Mouse (Mus musculus) CH12.LX (cell line): ENCODE data around the gene Ccl22. TPM values are rescaled to one million over a fixed set of nuclear protein-coding genes. Genes with fewer than 3 reads are reported as not detected.
A peak's percentile ranks its signal among the peaks of the same experiment; 100 is the strongest.

ENCODE experiments used
- DNase-seq: peaks from one replicate; pipeline ENCODE4 v3.0.0-alpha.2; 2013; ENCODE audit errors: extremely low read depth
- H3K27ac ChIP-seq: 2 replicates; pipeline ENCODE4 v1.5.1; 2012; ENCODE audit warnings: low read depth, mild to moderate bottlenecking, control low read depth, moderate library complexity; ENCODE audit not compliant: insufficient read depth
- H3K27me3 ChIP-seq: replicated peaks from 2 replicates; pipeline ENCODE3; 2012; ENCODE audit warnings: inconsistent platforms
- H3K36me3 ChIP-seq, 2 experiments: replicated peaks in 1 of 2; 2 replicates each; pipeline versions ENCODE3 to v1.6.1; 2012; ENCODE audit warnings: inconsistent platforms in 1 of 2, low read length in 1 of 2, mild to moderate bottlenecking in 1 of 2, mixed read lengths in 1 of 2, moderate library complexity in 1 of 2; ENCODE audit not compliant: control insufficient read depth in 1 of 2, insufficient read depth in 1 of 2
- H3K4me1 ChIP-seq, 2 experiments: 2 replicates each; pipeline ENCODE4 v1.6.1; 2012; ENCODE audit warnings: inconsistent platforms in 1 of 2, moderate library complexity in 1 of 2; ENCODE audit not compliant: insufficient read depth in 2 of 2, control insufficient read depth in 1 of 2
- H3K4me2 ChIP-seq: 2 replicates; pipeline ENCODE4 v1.6.1; 2012; ENCODE audit warnings: low read depth, mild to moderate bottlenecking, control low read depth; ENCODE audit not compliant: poor library complexity, insufficient read depth, severe bottlenecking
- H3K4me3 ChIP-seq, 3 experiments: fragments of 150-350 bp in 1 of 3; sonication (generic) in 1 of 3; replicated peaks in 1 of 3; 2 replicates each; pipeline versions ENCODE3 to v1.5.1; 2011 to 2012; ENCODE audit warnings: low read depth in 2 of 3, low read length in 2 of 3, mild to moderate bottlenecking in 2 of 3, moderate library complexity in 2 of 3, control low read depth in 1 of 3, improper control_type of control experiment in 1 of 3, inconsistent platforms in 1 of 3, mixed read lengths in 1 of 3; ENCODE audit not compliant: poor library complexity in 1 of 3
- H3K79me2 ChIP-seq: replicated peaks from 2 replicates; pipeline ENCODE4 v1.6.1; 2012; ENCODE audit warnings: mild to moderate bottlenecking, moderate library complexity; ENCODE audit not compliant: control insufficient read depth, poor library complexity, insufficient read depth, severe bottlenecking; ENCODE audit errors: extremely low read depth
- H3K9ac ChIP-seq: 2 replicates; pipeline ENCODE4 v1.6.1; 2012; ENCODE audit warnings: low read depth, mild to moderate bottlenecking, control low read depth, moderate library complexity; ENCODE audit not compliant: insufficient read depth
- H3K9me3 ChIP-seq: replicated peaks from 2 replicates; pipeline ENCODE3; 2012; ENCODE audit warnings: low read length, inconsistent platforms, mixed read lengths
- BHLHE40 ChIP-seq: IDR thresholded peaks from 2 replicates; pipeline ENCODE4 v1.6.1; 2011; ENCODE audit warnings: mild to moderate bottlenecking, low read depth, low read length, improper control_type of control experiment
- CHD1 ChIP-seq: IDR thresholded peaks from 2 replicates; pipeline ENCODE4 v1.6.1; 2012; ENCODE audit warnings: low read depth, low read length, improper control_type of control experiment, inconsistent platforms
- CHD2 ChIP-seq: IDR thresholded peaks from 2 replicates; pipeline ENCODE4 v1.6.1; 2011; ENCODE audit warnings: low read length, improper control_type of control experiment
- ELF1 ChIP-seq: IDR thresholded peaks from 2 replicates; pipeline ENCODE4 v1.6.1; 2014; ENCODE audit warnings: low read depth, mild to moderate bottlenecking, inconsistent platforms, low read length, improper control_type of control experiment
- GABPA ChIP-seq: IDR thresholded peaks from 2 replicates; pipeline ENCODE4 v1.6.1; 2012; ENCODE audit warnings: low read depth, low read length, improper control_type of control experiment, inconsistent platforms; ENCODE audit not compliant: insufficient replicate concordance
- HCFC1 ChIP-seq: IDR thresholded peaks from 2 replicates; pipeline ENCODE4 v1.6.1; 2012; ENCODE audit warnings: low read depth, mild to moderate bottlenecking, inconsistent platforms, low read length, improper control_type of control experiment
- IRF4 ChIP-seq: IDR thresholded peaks from 2 replicates; pipeline ENCODE4 v1.6.1; 2014; ENCODE audit warnings: low read depth, mild to moderate bottlenecking, inconsistent platforms, low read length, improper control_type of control experiment
- JUN ChIP-seq: IDR thresholded peaks from 2 replicates; pipeline ENCODE4 v1.6.1; 2011; ENCODE audit warnings: low read depth, mild to moderate bottlenecking, low read length, improper control_type of control experiment, moderate library complexity; ENCODE audit not compliant: insufficient read depth
- MAFK ChIP-seq: IDR thresholded peaks from 2 replicates; pipeline ENCODE4 v1.6.1; 2011; ENCODE audit warnings: low read length, improper control_type of control experiment; ENCODE audit not compliant: insufficient replicate concordance
- MAX ChIP-seq: IDR thresholded peaks from 2 replicates; pipeline ENCODE4 v1.6.1; 2011; ENCODE audit warnings: low read length, improper control_type of control experiment
- MAZ ChIP-seq: IDR thresholded peaks from 2 replicates; pipeline ENCODE4 v1.6.1; 2012; ENCODE audit warnings: low read depth, mild to moderate bottlenecking, inconsistent platforms, low read length, improper control_type of control experiment, moderate library complexity
- MEF2A ChIP-seq: IDR thresholded peaks from 2 replicates; pipeline ENCODE4 v1.6.1; 2014; ENCODE audit warnings: low read depth, mild to moderate bottlenecking, inconsistent platforms, low read length, improper control_type of control experiment, borderline replicate concordance
- MYC ChIP-seq: IDR thresholded peaks from 2 replicates; pipeline ENCODE4 v1.6.1; 2011; ENCODE audit warnings: low read depth, mild to moderate bottlenecking, improper control_type of control experiment, low read length
- NRF1 ChIP-seq: IDR thresholded peaks from 2 replicates; pipeline ENCODE4 v1.6.1; 2014; ENCODE audit warnings: low read depth, mild to moderate bottlenecking, inconsistent platforms, low read length, improper control_type of control experiment, moderate library complexity
- POLR2AphosphoS2 ChIP-seq: IDR thresholded peaks from 2 replicates; pipeline ENCODE4 v1.6.1; 2011; ENCODE audit warnings: low read depth, low read length, improper control_type of control experiment
- RAD21 ChIP-seq: IDR thresholded peaks from 2 replicates; pipeline ENCODE4 v1.6.1; 2011; ENCODE audit warnings: low read depth, mild to moderate bottlenecking, low read length, improper control_type of control experiment, moderate library complexity
- SIN3A ChIP-seq: IDR thresholded peaks from 2 replicates; pipeline ENCODE4 v1.6.1; 2012; ENCODE audit warnings: low read length, improper control_type of control experiment, inconsistent platforms
- SMC3 ChIP-seq: IDR thresholded peaks from 2 replicates; pipeline ENCODE4 v1.6.1; 2011; ENCODE audit warnings: low read depth, low read length, improper control_type of control experiment
- TBP ChIP-seq: conservative IDR thresholded peaks from 2 replicates; pipeline ENCODE4 v1.6.1; 2011; ENCODE audit warnings: low read depth, low read length, improper control_type of control experiment
- UBTF ChIP-seq: IDR thresholded peaks from 2 replicates; pipeline ENCODE4 v1.6.1; 2012; ENCODE audit warnings: low read depth, mild to moderate bottlenecking, inconsistent platforms, low read length, improper control_type of control experiment, moderate library complexity
- USF1 ChIP-seq: IDR thresholded peaks from 2 replicates; pipeline ENCODE4 v1.6.1; 2014; ENCODE audit warnings: low read depth, mild to moderate bottlenecking, inconsistent platforms, low read length, improper control_type of control experiment
- ZC3H11A ChIP-seq: IDR thresholded peaks from 2 replicates; pipeline ENCODE4 v1.6.1; 2012; ENCODE audit warnings: low read depth, mild to moderate bottlenecking, inconsistent platforms, low read length, improper control_type of control experiment
- ZKSCAN1 ChIP-seq: IDR thresholded peaks from 2 replicates; pipeline ENCODE4 v1.6.1; 2012; ENCODE audit warnings: low read depth, inconsistent platforms, low read length, improper control_type of control experiment, borderline replicate concordance
- ZMIZ1 ChIP-seq: IDR thresholded peaks from 2 replicates; pipeline ENCODE4 v1.6.1; 2012; ENCODE audit warnings: low read depth, mild to moderate bottlenecking, inconsistent platforms, low read length, improper control_type of control experiment
- ZNF384 ChIP-seq: IDR thresholded peaks from 2 replicates; pipeline ENCODE4 v1.6.1; 2012; ENCODE audit warnings: low read depth, low read length, improper control_type of control experiment, inconsistent platforms
- dilution Hi-C: fragments of 300-500 bp; cut with MboI; formaldehyde crosslinking; loops from 2 replicates; pipeline ENCODE4 v1.14.3; 2020; ENCODE audit warnings: low sequenced_read_pairs; ENCODE audit not compliant: extremely low pct_unique_long_range_greater_than_20kb, extremely low pct_ligation_motif_present
- in situ Hi-C: fragments of 300-500 bp; cut with MboI; formaldehyde crosslinking; loops from 3 replicates; pipeline ENCODE4 v1.14.3; 2019; ENCODE audit warnings: low sequenced_read_pairs, low pct_ligation_motif_present, low pct_unique_long_range_greater_than_20kb, mixed read lengths
- polyA plus RNA-seq: library from polyadenylated mRNA; unstranded; fragments of >175 nt; gene quantifications from 2 replicates; pipeline ENCODE4 v1.2.1, GENCODE M21; 2012; ENCODE audit warnings: low read depth; ENCODE audit not compliant: insufficient read length
- total RNA-seq, 2 experiments: library from RNA; depleted of rRNA; stranded (reverse); fragments of 300-350 nt in 1 of 2; fragments of >200 nt in 1 of 2; gene quantifications; 2 replicates each; pipeline ENCODE4 v1.2.3; 2012 to 2014

The Ccl22 gene
- total and polyA plus RNA-seq, 3 experiments, result 1,396 to 4,546 (median 3,114) TPM

DNA sequence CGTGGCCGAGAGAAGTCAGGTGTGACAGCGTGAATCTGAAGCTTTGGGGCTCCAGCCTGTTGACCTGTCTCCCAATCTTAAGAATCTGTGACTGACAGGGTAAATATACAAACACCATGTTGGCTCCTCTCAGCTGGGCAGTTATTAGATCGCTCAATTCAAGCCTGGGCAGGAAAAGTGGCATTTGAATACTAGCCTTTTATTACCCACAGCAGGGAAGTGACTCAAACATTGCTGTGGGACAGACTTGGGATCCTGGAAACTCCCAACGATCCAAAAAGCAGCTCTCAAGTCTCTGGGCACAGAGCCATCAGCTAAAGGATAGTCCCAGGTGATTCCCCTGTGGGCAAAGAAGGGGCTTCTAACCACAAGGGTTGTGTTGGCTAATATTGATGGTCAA is 30.8 kb upstream of the Ccl22 start:
- H3K36me3 ChIP-seq, result no peaks in the 10 kb centered on the region
- peak overlapping the region; percentile 46; the same call in 1 of the 2 replicates for H3K4me2 ChIP-seq
- no peak for DNase-seq
- no peaks in the 10 kb centered on the region for H3K79me2 ChIP-seq
- peaks cover 19 to 47% of the 10 kb centered on the region in 2 experiments for H3K4me1 ChIP-seq
- peak overlapping the region; percentile 38; the same call in 1 of the 2 replicates for H3K27ac ChIP-seq
- H3K9me3 ChIP-seq, result no peaks in the 10 kb centered on the region
- no peaks in the 10 kb centered on the region for H3K27me3 ChIP-seq
- dilution Hi-C loops, result no loop called here
- TF ChIP-seq ELF1 (no peak), IRF4 (peak; percentile 7; the same call in 1 of the 2 replicates)
- TF ChIP-seq, all 38 proteins: peak for 1
- in situ Hi-C loops, result no loop called here
- H3K9ac ChIP-seq, result no peak overlapping the region
- H3K4me3 ChIP-seq, result no peak overlapping the region

DNA sequence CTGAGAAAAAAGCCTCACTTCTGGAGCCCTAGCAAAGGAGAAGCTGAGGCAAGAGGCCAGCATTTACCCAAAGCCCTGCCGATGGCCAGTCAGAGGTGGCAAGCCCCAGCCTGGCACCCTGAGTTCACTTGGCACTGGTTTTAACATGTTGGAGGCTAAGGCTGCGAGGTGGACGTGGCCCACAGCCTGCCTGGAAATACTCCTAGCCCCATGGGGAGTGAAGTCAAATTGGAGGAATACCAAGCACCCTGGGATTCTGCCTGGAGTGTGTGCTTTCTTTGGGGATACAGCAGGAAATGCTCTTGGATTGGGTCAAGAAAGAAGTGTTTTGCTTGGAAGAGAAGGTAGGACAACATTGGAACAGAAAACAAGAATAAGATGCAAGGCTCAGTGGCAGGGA is 29.5 kb upstream of the Ccl22 start:
- no peaks in the 10 kb centered on the region for H3K9me3 ChIP-seq
- no peak overlapping the region for H3K4me2 ChIP-seq
- in situ Hi-C loops (no loop called here), dilution Hi-C loops (no loop called here)
- H3K4me1 ChIP-seq, result peaks cover 11 to 36% of the 10 kb centered on the region in 2 experiments
- no peak overlapping the region for H3K9ac ChIP-seq
- H3K4me3 ChIP-seq, result no peak overlapping the region
- TF ChIP-seq MYC (no peak), ZC3H11A (no peak), ZNF384 (no peak), MAX (no peak), UBTF (no peak), USF1 (no peak), ZKSCAN1 (no peak), NRF1 (no peak), JUN (no peak), HCFC1 (no peak), SMC3 (no peak), MEF2A (no peak), IRF4 (no peak)
- H3K36me3 ChIP-seq, result no peaks in the 10 kb centered on the region
- no peaks in the 10 kb centered on the region for H3K79me2 ChIP-seq
- no peaks in the 10 kb centered on the region for H3K27me3 ChIP-seq
- H3K27ac ChIP-seq, result no peak overlapping the region
- no peak for DNase-seq

DNA sequence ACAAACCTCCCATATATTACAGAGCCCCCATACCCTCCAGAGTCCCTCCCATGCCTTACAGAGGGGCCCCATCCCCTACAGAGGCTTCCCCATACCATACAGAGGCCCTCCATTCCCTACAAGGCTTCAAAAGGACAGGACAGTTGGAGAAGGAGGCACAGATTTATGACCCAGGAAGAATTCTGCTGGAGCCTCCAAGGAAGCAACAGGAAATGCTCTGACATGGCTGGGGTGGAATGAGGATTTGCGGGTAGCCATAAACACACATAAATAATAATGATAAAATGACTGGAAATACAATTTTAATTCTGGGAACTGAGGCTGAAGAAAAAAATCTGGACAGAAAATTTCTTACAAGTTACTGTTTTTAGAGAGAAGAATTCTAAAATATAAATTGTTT is 28.5 kb upstream of the Ccl22 start:
- Histone ChIP-seq H3K27me3 (no peaks in the 10 kb centered on the region), H3K9me3 (no peaks in the 10 kb centered on the region), H3K79me2 (no peaks in the 10 kb centered on the region), H3K4me1 (peaks cover 8 to 26% of the 10 kb centered on the region in 2 experiments), H3K27ac (no peak overlapping the region), H3K4me3 (no peak overlapping the region), H3K4me2 (no peak overlapping the region), H3K9ac (no peak overlapping the region), H3K36me3 (no peaks in the 10 kb centered on the region)
- dilution Hi-C loops, result no loop called here
- in situ Hi-C loops, result no loop called here
- no peak for DNase-seq
- no peak for TF ChIP-seq NRF1
- no peak for TF ChIP-seq POLR2AphosphoS2
- no peak for TF ChIP-seq MAZ
- TF ChIP-seq MEF2A, result no peak
- no peak for TF ChIP-seq RAD21
- TF ChIP-seq ZMIZ1, result no peak
- TF ChIP-seq HCFC1, result no peak
- TF ChIP-seq TBP, result no peak
- no peak for TF ChIP-seq SMC3
- no peak for TF ChIP-seq ZNF384
- no peak for TF ChIP-seq ZKSCAN1
- no peak for TF ChIP-seq ELF1
- no peak for TF ChIP-seq GABPA
- TF ChIP-seq SIN3A, result no peak
- TF ChIP-seq IRF4, result no peak
- TF ChIP-seq CHD1, result no peak
- no peak for TF ChIP-seq MAFK
- TF ChIP-seq BHLHE40, result no peak
- no peak for TF ChIP-seq CHD2
